ENCODE assay signal across 23 mouse cellular contexts in genomic region chr11:12081638-12082037, GRCm38 (mm10).
"Had no signal": no experiment of that assay in that cellular context is flagged by ENCODE, and none has a peak within 500 bp of the region (broad histone marks: within the 10 kb centered on the region; RNA-seq: fewer than 3 reads in every experiment).

No protein-coding gene starts in this region.

- H3K9me3 ChIP-seq: heart, embryonic 15.5 days; hindbrain, embryonic 13.5 days; hindbrain, embryonic 15.5 days; kidney, embryonic 15.5 days; limb, embryonic 10.5 days had no signal

- H3K36me3 ChIP-seq: heart, embryonic 15.5 days; hindbrain, embryonic 13.5 days; hindbrain, embryonic 15.5 days; kidney, embryonic 15.5 days; limb, embryonic 12.5 days had no signal

- ATAC-seq: forebrain, postnatal 0 days; hindbrain, postnatal 0 days; intestine, embryonic 16.5 days had no signal

- H3K4me2 ChIP-seq: heart, embryonic 13.5 days; heart, embryonic 15.5 days; hindbrain, embryonic 13.5 days; hindbrain, embryonic 15.5 days; kidney, embryonic 15.5 days; limb, embryonic 12.5 days had no signal

- H3K4me3 ChIP-seq: heart, adult 2 months; heart, embryonic 13.5 days; heart, embryonic 15.5 days; hindbrain, embryonic 13.5 days; hindbrain, embryonic 15.5 days; kidney, embryonic 15.5 days; limb, embryonic 10.5 days; limb, embryonic 12.5 days had no signal

- DNase-seq: forebrain, postnatal 0 days; gastrocnemius, postnatal 14 days; gastrocnemius, postnatal 36 days; heart, adult 11 months; heart, adult 2 months; heart, postnatal 14 days; kidney, adult 11 months; kidney, adult 2 months; kidney, adult 9 months; kidney, postnatal 14 days; kidney, postnatal 36 days; layer of hippocampus, adult 9-11 months; layer of hippocampus, postnatal 36 days had no signal

- H3K9ac ChIP-seq: forebrain, postnatal 0 days; heart, embryonic 13.5 days; heart, embryonic 15.5 days; hindbrain, embryonic 13.5 days; hindbrain, embryonic 15.5 days; kidney, embryonic 15.5 days; limb, embryonic 12.5 days had no signal

- H3K4me1 ChIP-seq: heart, embryonic 13.5 days; heart, embryonic 15.5 days; hindbrain, embryonic 13.5 days; hindbrain, embryonic 15.5 days; kidney, embryonic 15.5 days; limb, embryonic 10.5 days; limb, embryonic 12.5 days had no signal

- H3K27ac ChIP-seq: heart, adult 2 months; heart, embryonic 13.5 days; heart, embryonic 15.5 days; hindbrain, embryonic 13.5 days; hindbrain, embryonic 15.5 days; hindbrain, postnatal 0 days; kidney, embryonic 15.5 days; kidney, postnatal 0 days; limb, embryonic 10.5 days; limb, embryonic 12.5 days had no signal

- H3K27me3 ChIP-seq: heart, embryonic 13.5 days; heart, embryonic 15.5 days; hindbrain, embryonic 13.5 days; hindbrain, embryonic 15.5 days; kidney, embryonic 15.5 days; limb, embryonic 12.5 days had no signal
